Mouse (Mus musculus) embryonic facial prominence, embryonic 10.5 days (tissue): ENCODE data around the gene Naaladl2. TPM values are rescaled to one million over a fixed set of nuclear protein-coding genes. Genes with fewer than 3 reads are reported as not detected.

Experiments
- DNase-seq: peaks from one replicate; pipeline ENCODE4 v3.0.0-alpha.2; 2017; ENCODE audit warnings: low spot score
- H3K27ac ChIP-seq: fragments of 300-500 bp; sonication (generic); replicated peaks from 2 replicates; pipeline ENCODE4 v1.5.1; 2016; ENCODE audit warnings: mild to moderate bottlenecking
- H3K27me3 ChIP-seq: fragments of 300-500 bp; sonication (generic); replicated peaks from 2 replicates; pipeline ENCODE4 v1.6.1; 2016; ENCODE audit warnings: low read depth, mild to moderate bottlenecking; ENCODE audit not compliant: poor library complexity, severe bottlenecking
- H3K36me3 ChIP-seq: fragments of 300-500 bp; sonication (generic); replicated peaks from 2 replicates; pipeline ENCODE4 v1.6.1; 2016; ENCODE audit warnings: mild to moderate bottlenecking, moderate library complexity
- H3K4me1 ChIP-seq: fragments of 300-500 bp; sonication (generic); 2 replicates; pipeline ENCODE4 v1.6.1; 2016
- H3K4me3 ChIP-seq: fragments of 300-500 bp; sonication (generic); 2 replicates; pipeline ENCODE4 v1.5.1; 2016; ENCODE audit warnings: mild to moderate bottlenecking, moderate library complexity
- H3K9me3 ChIP-seq: fragments of 300-500 bp; sonication (generic); 2 replicates; pipeline ENCODE4 v1.6.1; 2016; ENCODE audit warnings: mild to moderate bottlenecking
- WGBS: fragments of 180-500 bp; shearing (Covaris S2); methylation state at CpG from one replicate; pipeline ENCODE4 v1.1.7; 2016; 5-methylcytosine and 5-hydroxymethylcytosine counted together
- polyA plus RNA-seq: library from polyadenylated mRNA; unstranded; fragments of >200 nt; fragmentation: Nextera tagmentation; extraction: Ambion mirVana; gene quantifications from 2 replicates; pipeline ENCODE4 v1.2.1, GENCODE M21; 2016

The Naaladl2 gene
- 0.25 and 0.66 TPM in 2 replicates for polyA plus RNA-seq

- no peaks in the 10 kb centered on the region for H3K36me3 ChIP-seq
- DNase-seq, result peak; percentile 84
- H3K27ac ChIP-seq, result peak within 1 kb of the TSS; percentile 94
- WGBS, result under 1% methylated on average over 93 of the region's 93 CpGs
- H3K9me3 ChIP-seq, result no peaks in the 10 kb centered on the region
- H3K4me1 ChIP-seq, result peaks cover 7% of the 10 kb centered on the region; the same call in 1 of the 2 replicates
- peak within 1 kb of the TSS; percentile 75 for H3K4me3 ChIP-seq
- H3K27me3 ChIP-seq, result no peaks in the 10 kb centered on the region
Observed at GRCm38 (mm10) chr3:25143555-25144311, at the start of gene Naaladl2. Gene Naaladl2, minus strand, starts transcription at chr3:25144261.

DNA sequence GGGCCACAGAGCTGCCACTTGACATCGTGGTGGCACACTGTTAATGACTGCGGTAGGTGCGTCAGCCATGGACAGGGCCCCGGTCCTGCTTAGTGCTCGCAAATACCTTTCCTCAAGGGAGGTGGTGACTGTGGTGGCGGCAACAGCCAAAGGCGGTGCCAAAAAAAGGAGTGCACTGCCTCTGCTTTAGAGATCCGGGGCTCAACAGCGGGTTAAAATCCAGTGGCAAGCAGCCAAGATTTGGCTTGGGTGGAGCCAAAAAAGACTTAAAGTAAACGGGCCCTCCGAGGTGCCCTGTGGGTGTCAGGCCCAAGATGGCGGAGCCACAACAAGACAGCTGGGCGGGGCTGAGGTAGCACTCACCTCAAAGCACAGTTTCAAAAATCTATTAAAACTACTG, 7.7 kb upstream of the Naaladl2 start:
- H3K9me3 ChIP-seq, result peaks cover 31% of the 10 kb centered on the region
- no peak overlapping the region for H3K27ac ChIP-seq
- H3K36me3 ChIP-seq, result peaks cover 5% of the 10 kb centered on the region; the same call in 1 of the 2 replicates
- WGBS, result 92% methylated on average over 13 of the region's 13 CpGs
- H3K4me1 ChIP-seq, result no peaks in the 10 kb centered on the region
- no peak for DNase-seq
- H3K4me3 ChIP-seq, result no peak overlapping the region
- H3K27me3 ChIP-seq, result no peaks in the 10 kb centered on the region

DNA sequence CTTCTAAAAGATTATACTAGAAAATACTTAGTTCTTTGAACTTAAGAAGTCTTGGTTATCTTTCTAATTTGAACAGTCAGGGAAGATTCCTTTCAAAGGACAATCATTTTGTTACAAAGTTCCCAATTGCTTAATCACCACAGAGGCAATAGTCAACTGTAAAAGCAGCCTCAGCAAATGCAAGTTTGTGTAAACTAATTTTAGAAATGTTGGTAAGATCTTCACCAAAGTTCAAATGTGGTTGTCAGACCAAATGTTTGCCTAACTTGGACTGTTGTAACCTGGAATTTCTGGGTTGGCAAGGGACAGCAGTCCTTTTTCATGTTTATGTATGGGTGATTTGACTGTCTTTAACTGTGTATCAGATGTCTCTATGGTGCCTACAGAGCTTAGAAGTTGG, 3.2 kb upstream of the Naaladl2 start:
- H3K36me3 ChIP-seq, result peaks cover 5% of the 10 kb centered on the region; the same call in 1 of the 2 replicates
- H3K4me3 ChIP-seq, result no peak overlapping the region
- no peak overlapping the region for H3K27ac ChIP-seq

GRCm38 (mm10) chr3:25144961-25145697, 1.1 kb upstream of the Naaladl2 start:
- H3K4me1 ChIP-seq, result peaks cover 7% of the 10 kb centered on the region; the same call in 1 of the 2 replicates
- 7% methylated on average over 8 of the region's 8 CpGs for WGBS
- H3K27me3 ChIP-seq, result no peaks in the 10 kb centered on the region
- DNase-seq, result peak; percentile 30
- H3K9me3 ChIP-seq, result peaks cover 8% of the 10 kb centered on the region
- peak overlapping the region; percentile 94 for H3K27ac ChIP-seq
- H3K36me3 ChIP-seq, result no peaks in the 10 kb centered on the region
- no peak overlapping the region for H3K4me3 ChIP-seq

More for the DNA sequence above, 3.2 kb upstream of the Naaladl2 start:
- H3K4me1 ChIP-seq, result peaks cover 7% of the 10 kb centered on the region; the same call in 1 of the 2 replicates
- no peak for DNase-seq
- peaks cover 20% of the 10 kb centered on the region for H3K9me3 ChIP-seq
- no peaks in the 10 kb centered on the region for H3K27me3 ChIP-seq

DNA sequence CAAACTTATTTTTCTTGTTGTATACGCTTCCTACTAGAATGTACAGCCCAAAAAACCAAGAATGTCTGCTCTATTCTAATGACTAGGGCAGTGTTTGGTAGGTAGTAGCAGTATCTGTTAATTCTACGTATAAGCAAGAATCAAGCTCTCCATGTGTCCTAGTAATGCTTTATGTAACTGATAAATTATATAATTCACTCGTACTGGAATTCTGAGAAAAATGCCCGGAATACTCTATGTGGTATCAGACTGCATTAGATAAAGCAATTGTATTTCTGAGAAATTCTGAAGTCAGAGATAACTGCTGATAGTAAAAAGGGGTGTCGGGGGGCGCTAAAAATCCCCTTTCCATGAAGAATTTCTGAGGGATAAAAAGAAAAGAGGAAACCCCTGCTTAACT, 950 bp downstream of the Naaladl2 start:
- Histone ChIP-seq H3K36me3 (no peaks in the 10 kb centered on the region), H3K4me1 (peaks cover 7% of the 10 kb centered on the region; the same call in 1 of the 2 replicates), H3K27me3 (no peaks in the 10 kb centered on the region), H3K4me3 (peak overlapping the region; percentile 75), H3K27ac (peak overlapping the region; percentile 94), H3K9me3 (no peaks in the 10 kb centered on the region)
- DNase-seq, result no peak
- 57% methylated on average over 6 of the region's 6 CpGs for WGBS

DNA sequence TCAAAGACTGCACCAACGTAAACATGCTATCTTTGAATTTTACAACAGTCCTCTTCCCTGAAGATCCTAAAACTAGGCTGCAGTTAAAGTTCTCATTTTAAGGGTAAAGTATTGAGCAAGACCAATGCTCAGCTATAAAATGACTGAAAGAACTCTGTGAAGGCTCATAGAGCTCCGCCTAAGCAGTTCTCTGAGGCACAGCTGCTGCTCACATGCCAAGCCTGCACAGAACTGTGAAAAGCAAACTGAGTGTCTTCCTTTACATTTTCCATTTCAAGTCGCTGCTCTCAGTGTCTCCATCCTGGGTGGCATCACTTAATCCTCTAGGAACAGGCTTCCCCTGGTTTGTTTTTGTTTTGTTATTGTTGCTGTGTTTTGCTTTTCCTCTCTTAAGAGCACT, 12.2 kb downstream of the Naaladl2 start:
- no peaks in the 10 kb centered on the region for H3K9me3 ChIP-seq
- H3K4me1 ChIP-seq, result peaks cover 4% of the 10 kb centered on the region; the same call in 1 of the 2 replicates
- H3K27ac ChIP-seq, result no peak overlapping the region
- DNase-seq, result no peak
- 48% methylated on average over 3 of the region's 3 CpGs for WGBS
- H3K27me3 ChIP-seq, result no peaks in the 10 kb centered on the region
- no peaks in the 10 kb centered on the region for H3K36me3 ChIP-seq
- no peak overlapping the region for H3K4me3 ChIP-seq

DNA sequence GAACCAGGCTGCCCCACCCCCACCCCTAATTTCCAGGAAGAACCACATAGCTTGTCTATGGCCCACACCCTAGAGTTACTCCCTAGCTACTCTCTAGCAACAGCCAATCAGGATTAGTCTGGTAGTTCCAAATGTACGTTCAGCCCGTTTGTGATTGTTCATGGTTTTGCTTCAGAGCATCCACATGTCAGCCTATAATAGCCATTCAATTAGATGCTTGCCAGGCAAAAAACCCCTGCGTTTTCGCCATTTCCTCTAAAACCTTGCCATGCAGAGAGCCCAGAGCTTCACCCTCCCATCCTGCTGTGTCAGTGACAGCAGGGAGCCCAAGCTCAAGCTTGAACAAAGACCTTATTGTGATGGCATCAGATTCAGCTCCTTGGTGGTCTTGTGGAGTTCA, 16.2 kb downstream of the Naaladl2 start:
- H3K4me1 ChIP-seq, result peaks cover 14% of the 10 kb centered on the region
- 14% methylated on average over 4 of the region's 4 CpGs for WGBS
- no peaks in the 10 kb centered on the region for H3K36me3 ChIP-seq
- H3K27me3 ChIP-seq, result no peaks in the 10 kb centered on the region
- H3K4me3 ChIP-seq, result no peak overlapping the region
- H3K27ac ChIP-seq, result no peak overlapping the region
- H3K9me3 ChIP-seq, result no peaks in the 10 kb centered on the region
- no peak for DNase-seq

GRCm38 (mm10) chr3:25124919-25125846, 18.9 kb downstream of the Naaladl2 start:
- peak; percentile 25 for DNase-seq
- no peaks in the 10 kb centered on the region for H3K27me3 ChIP-seq
- WGBS, result 23% methylated on average over 5 of the region's 5 CpGs
- peaks cover 14% of the 10 kb centered on the region for H3K4me1 ChIP-seq
- H3K9me3 ChIP-seq, result no peaks in the 10 kb centered on the region
- H3K4me3 ChIP-seq, result no peak overlapping the region
- H3K27ac ChIP-seq, result peak overlapping the region; percentile 73
- H3K36me3 ChIP-seq, result no peaks in the 10 kb centered on the region

- Histone ChIP-seq H3K36me3 (no peaks in the 10 kb centered on the region), H3K27me3 (no peaks in the 10 kb centered on the region), H3K27ac (no peak overlapping the region), H3K9me3 (no peaks in the 10 kb centered on the region), H3K4me3 (no peak overlapping the region), H3K4me1 (no peaks in the 10 kb centered on the region)
- 85% methylated on average over 4 of the region's 4 CpGs for WGBS
- no peak for DNase-seq
Observed at GRCm38 (mm10) chr3:25113107-25113506, 31.0 kb downstream of the Naaladl2 start.

DNA sequence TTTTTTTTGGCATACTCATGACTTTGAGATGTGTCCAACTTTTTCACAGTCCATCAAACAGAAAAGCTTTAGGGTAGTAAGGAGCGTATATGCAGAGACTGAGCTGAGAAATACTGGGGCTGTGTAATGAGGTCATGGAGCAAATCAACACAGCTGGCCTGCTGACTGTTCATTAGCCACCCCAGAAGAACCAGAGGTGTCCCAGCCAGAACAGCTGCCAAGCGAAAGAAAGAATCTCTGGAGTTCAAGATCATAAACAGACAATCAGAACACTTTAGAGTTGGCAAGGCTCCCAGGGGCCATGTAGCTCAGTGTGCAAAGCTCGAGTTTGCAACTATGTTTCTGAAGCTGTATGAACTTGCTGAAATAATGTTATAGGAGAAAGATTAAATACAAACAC, 35.1 kb downstream of the Naaladl2 start:
- Histone ChIP-seq H3K27ac (no peak overlapping the region), H3K36me3 (no peaks in the 10 kb centered on the region), H3K4me3 (no peak overlapping the region), H3K9me3 (no peaks in the 10 kb centered on the region), H3K27me3 (no peaks in the 10 kb centered on the region), H3K4me1 (no peaks in the 10 kb centered on the region)
- no peak for DNase-seq
- 72% methylated on average over 3 of the region's 3 CpGs for WGBS

DNA sequence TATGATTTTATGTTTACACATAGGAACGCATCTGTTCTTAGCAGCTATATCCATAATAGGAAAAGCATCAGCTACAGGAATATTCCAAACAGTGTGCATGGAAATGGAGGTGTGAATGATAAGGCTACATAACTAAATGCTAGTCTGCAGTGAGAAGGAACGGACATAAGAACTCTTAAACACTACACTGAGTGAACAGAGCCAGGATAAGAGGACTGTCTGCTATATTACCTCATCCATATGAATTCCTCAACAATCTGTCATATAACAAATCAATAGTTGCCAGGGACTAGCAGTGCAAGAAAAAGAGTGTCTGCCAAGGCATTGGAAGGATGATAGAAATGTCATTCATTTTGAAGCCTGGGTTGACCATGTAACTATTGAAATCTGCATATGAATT, 51.1 kb downstream of the Naaladl2 start:
- no peak overlapping the region for H3K4me3 ChIP-seq
- no peak for DNase-seq
- WGBS, result 89% methylated on average over 2 of the region's 2 CpGs

GRCm38 (mm10) chr3:25075785-25076184, 68.3 kb downstream of the Naaladl2 start:
- H3K36me3 ChIP-seq, result no peaks in the 10 kb centered on the region
- H3K4me3 ChIP-seq, result no peak overlapping the region
- no peaks in the 10 kb centered on the region for H3K27me3 ChIP-seq
- no peak for DNase-seq
- H3K4me1 ChIP-seq, result 0 out of 2 replicates have a peak, but pooled peaks cover 6% of the 10 kb centered on the region
- WGBS, result 79% methylated on average over 1 of the region's 1 CpGs
- no peaks in the 10 kb centered on the region for H3K9me3 ChIP-seq
- no peak overlapping the region for H3K27ac ChIP-seq

More for the DNA sequence above, 51.1 kb downstream of the Naaladl2 start:
- no peaks in the 10 kb centered on the region for H3K36me3 ChIP-seq
- no peak overlapping the region for H3K27ac ChIP-seq
- H3K4me1 ChIP-seq, result no peaks in the 10 kb centered on the region
- H3K27me3 ChIP-seq, result no peaks in the 10 kb centered on the region
- H3K9me3 ChIP-seq, result no peaks in the 10 kb centered on the region
